Mouse (Mus musculus): ENCODE measurements around the gene 2310039H08Rik. TPM values are rescaled to one million over a fixed set of nuclear protein-coding genes. Genes with fewer than 3 reads are reported as not detected.

2310039H08Rik gene
- 44.5 and 51.4 TPM in 2 replicates for polyA plus RNA-seq (2015; fragmentation: Nextera tagmentation; extraction: Ambion mirVana)

- H3K27me3 ChIP-seq: no peaks in the 10 kb centered on the region
- WGBS (ENCODE audit: insufficient replicate concordance): 0% methylated on average over 50 of the region's 50 CpGs
- H3K4me3 ChIP-seq (replicated peaks): peak within 1 kb of the TSS; percentile 89
- ATAC-seq (ENCODE audit: low read depth): peak; percentile 84
- H3K27ac ChIP-seq: peak within 1 kb of the TSS; percentile 87
- peak; percentile 74 for DNase-seq
- peaks cover 37% of the 10 kb centered on the region for H3K36me3 ChIP-seq
- H3K9me3 ChIP-seq (replicated peaks): no peaks in the 10 kb centered on the region
- peak within 1 kb of the TSS; percentile 90 for H3K9ac ChIP-seq
- peaks cover 25% of the 10 kb centered on the region for H3K4me1 ChIP-seq (replicated peaks)
- H3K4me2 ChIP-seq: peak within 1 kb of the TSS; percentile 95
These were observed at the start of gene 2310039H08Rik for GRCm38 (mm10) chr17:46772404-46773277. Gene 2310039H08Rik, plus strand, starts transcription at chr17:46772635.

DNA sequence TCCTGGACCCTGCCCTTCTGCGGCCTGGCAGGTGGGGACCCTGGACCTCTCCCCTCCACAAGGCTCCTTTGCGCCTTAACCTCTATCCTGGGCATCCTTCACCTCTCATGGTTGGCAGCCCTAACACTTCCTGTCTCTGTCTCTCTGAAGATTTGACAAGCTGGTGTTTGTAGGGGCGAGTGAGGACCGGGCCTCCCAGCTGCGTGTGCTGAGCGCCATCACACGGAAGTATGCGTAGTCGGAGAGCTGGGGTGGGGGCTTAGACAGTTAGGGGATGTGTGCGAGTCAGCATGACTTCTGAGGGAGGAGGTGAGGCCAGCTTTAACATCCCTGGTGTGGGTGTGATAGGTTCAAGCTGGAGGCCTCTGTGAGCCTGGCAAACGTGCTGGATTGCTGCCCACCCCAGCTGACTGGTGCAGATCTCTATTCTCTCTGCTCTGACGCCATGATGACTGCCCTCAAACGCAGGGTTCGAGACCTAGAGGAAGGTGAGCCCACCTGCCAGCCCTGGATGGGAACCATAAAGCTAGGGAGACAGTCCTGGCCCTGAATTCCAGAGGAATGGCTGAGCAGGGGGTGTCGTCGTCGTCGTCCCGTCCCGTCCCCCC, 47.9 kb upstream of the 2310039H08Rik start:
- H3K27ac ChIP-seq: no peak overlapping the region
- ATAC-seq (ENCODE audit: low read depth): no peak

GRCm38 (mm10) chr17:46725273-46725672, 47.2 kb upstream of the 2310039H08Rik start:
- ATAC-seq (ENCODE audit: low read depth): no peak
- H3K4me3 ChIP-seq (replicated peaks): no peak overlapping the region

More for the DNA sequence above, 47.9 kb upstream of the 2310039H08Rik start:
- Histone ChIP-seq H3K4me2 (no peak overlapping the region), H3K36me3 (peaks cover 41% of the 10 kb centered on the region), H3K9me3 (replicated peaks) (no peaks in the 10 kb centered on the region), H3K4me3 (replicated peaks) (no peak overlapping the region), H3K27me3 (peaks cover 16% of the 10 kb centered on the region), H3K4me1 (replicated peaks) (peaks cover 3% of the 10 kb centered on the region; the same call in 1 of the 2 replicates), H3K9ac (no peak overlapping the region)
- WGBS (ENCODE audit: insufficient replicate concordance): 80% methylated on average over 20 of the region's 20 CpGs
- DNase-seq: no peak

DNA sequence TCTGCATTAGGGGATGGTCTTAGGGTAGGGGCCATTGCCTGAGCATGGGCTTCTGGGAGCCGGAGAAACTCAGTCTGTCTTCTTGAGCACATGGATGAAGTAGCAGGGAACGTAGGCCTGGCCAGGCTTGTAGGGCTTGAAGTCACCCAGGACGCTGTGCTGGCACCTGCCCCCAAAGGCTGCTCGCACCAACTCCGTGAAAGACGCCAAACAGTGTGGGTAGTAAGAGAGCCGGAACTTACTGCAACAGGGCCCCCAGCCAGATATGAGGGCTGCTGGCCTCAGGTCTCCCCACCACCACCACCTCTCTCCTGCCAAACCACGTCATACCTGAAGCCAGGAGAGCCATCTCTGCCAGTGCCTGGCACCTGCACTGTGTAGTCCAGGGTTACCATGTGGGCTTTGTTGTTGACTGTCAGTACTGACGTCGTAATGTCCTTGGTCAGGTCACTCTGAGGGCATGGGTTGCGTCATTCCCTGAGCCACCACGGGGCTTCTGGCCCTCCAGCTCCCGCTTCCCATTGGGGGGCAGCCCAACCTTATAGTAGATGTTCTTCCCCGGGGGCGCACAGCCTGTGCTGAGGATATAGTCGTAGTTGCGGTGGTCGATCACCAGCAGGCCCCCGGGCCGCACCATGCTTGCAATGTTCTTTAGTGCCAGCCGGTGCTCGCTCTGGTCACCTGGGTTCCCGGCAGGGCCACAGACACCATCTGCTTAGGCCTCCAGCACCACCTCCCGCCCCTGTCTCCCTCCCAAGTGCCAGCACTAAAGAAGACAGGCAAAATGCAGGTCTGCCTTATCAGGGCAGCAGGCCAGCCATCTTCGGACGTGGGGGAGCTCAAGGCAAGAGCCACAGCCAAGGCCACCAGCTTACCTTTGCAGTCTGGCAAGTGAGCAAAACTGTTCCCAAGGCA, 46.4 kb upstream of the 2310039H08Rik start:
- no peak for ATAC-seq (ENCODE audit: low read depth)
- H3K4me2 ChIP-seq: no peak overlapping the region
- H3K4me3 ChIP-seq (replicated peaks): no peak overlapping the region
- no peaks in the 10 kb centered on the region for H3K9me3 ChIP-seq (replicated peaks)
- H3K36me3 ChIP-seq: peaks cover 41% of the 10 kb centered on the region
- 81% methylated on average over 26 of the region's 26 CpGs for WGBS (ENCODE audit: insufficient replicate concordance)
- peaks cover 3% of the 10 kb centered on the region; the same call in 1 of the 2 replicates for H3K4me1 ChIP-seq (replicated peaks)
- DNase-seq: no peak
- no peak overlapping the region for H3K9ac ChIP-seq
- H3K27me3 ChIP-seq: peaks cover 18% of the 10 kb centered on the region
- no peak overlapping the region for H3K27ac ChIP-seq

More at GRCm38 (mm10) chr17:46725273-46725672, 47.2 kb upstream of the 2310039H08Rik start:
- Histone ChIP-seq H3K9me3 (replicated peaks) (no peaks in the 10 kb centered on the region), H3K27me3 (peaks cover 18% of the 10 kb centered on the region), H3K4me1 (replicated peaks) (peaks cover 3% of the 10 kb centered on the region; the same call in 1 of the 2 replicates), H3K9ac (no peak overlapping the region), H3K27ac (no peak overlapping the region), H3K4me2 (no peak overlapping the region), H3K36me3 (peaks cover 41% of the 10 kb centered on the region)
- no peak for DNase-seq
- 67% methylated on average over 9 of the region's 9 CpGs for WGBS (ENCODE audit: insufficient replicate concordance)

DNA sequence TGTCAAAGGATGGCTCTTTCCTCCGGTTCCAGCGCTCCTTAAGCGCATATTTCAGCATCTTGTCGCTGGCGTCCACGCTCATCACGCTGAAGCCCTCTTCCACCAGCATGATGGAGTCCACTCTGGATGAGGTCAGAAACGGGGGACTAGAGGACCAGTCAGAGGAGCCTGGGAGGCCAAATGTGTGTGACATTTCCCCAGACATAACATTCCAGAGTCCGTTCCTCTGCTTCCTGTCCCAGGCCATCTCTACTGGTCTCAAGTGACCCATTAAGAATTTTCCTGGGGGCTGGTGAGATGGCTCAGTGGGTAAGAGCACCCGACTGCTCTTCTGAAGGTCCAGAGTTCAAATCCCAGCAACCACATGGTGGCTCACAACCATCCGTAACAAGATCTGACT, 45.2 kb upstream of the 2310039H08Rik start:
- no peak for ATAC-seq (ENCODE audit: low read depth)
- Histone ChIP-seq H3K27ac (no peak overlapping the region), H3K27me3 (peaks cover 18% of the 10 kb centered on the region), H3K36me3 (peaks cover 28% of the 10 kb centered on the region), H3K4me3 (replicated peaks) (no peak overlapping the region), H3K4me2 (no peak overlapping the region), H3K4me1 (replicated peaks) (peaks cover 3% of the 10 kb centered on the region; the same call in 1 of the 2 replicates), H3K9me3 (replicated peaks) (no peaks in the 10 kb centered on the region), H3K9ac (no peak overlapping the region)
- no peak for DNase-seq
- WGBS (ENCODE audit: insufficient replicate concordance): 85% methylated on average over 11 of the region's 11 CpGs

- Histone ChIP-seq H3K4me3 (replicated peaks) (no peak overlapping the region), H3K4me2 (0 out of 2 replicates have a peak overlapping the region, but pooled peaks have one; percentile 49), H3K4me1 (replicated peaks) (peaks cover 3% of the 10 kb centered on the region; the same call in 1 of the 2 replicates), H3K27me3 (peaks cover 18% of the 10 kb centered on the region), H3K27ac (no peak overlapping the region), H3K9me3 (replicated peaks) (no peaks in the 10 kb centered on the region), H3K36me3 (peaks cover 26% of the 10 kb centered on the region), H3K9ac (no peak overlapping the region)
- no peak for ATAC-seq (ENCODE audit: low read depth)
- WGBS (ENCODE audit: insufficient replicate concordance): 35% methylated on average over 6 of the region's 6 CpGs
- DNase-seq: no peak
These were observed 44.4 kb upstream of the 2310039H08Rik start for GRCm38 (mm10) chr17:46728021-46728420.

DNA sequence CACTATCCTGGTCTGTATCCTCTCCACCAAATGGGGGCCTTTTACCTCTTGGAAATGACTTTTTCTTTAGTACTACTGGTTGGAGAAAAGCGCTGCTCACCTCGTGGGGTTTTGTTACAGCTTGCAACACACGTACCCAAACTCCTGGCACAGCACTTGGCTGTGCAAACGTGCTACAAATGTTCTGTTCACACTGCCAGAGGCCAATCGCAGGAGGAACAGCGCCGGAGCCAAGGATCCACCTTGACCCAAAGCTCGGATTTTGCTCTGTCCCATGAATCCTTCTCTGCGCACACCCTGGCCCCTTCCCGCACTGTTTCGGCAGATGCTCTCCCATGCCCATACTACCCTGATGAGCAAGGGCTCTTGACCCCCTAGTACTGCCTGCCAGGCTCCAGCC, 43.9 kb upstream of the 2310039H08Rik start:
- Histone ChIP-seq H3K4me3 (replicated peaks) (peak overlapping the region; percentile 37), H3K36me3 (peaks cover 23% of the 10 kb centered on the region), H3K27ac (no peak overlapping the region), H3K9me3 (replicated peaks) (no peaks in the 10 kb centered on the region), H3K4me2 (peak overlapping the region; percentile 49), H3K27me3 (peaks cover 18% of the 10 kb centered on the region), H3K4me1 (replicated peaks) (peaks cover 3% of the 10 kb centered on the region; the same call in 1 of the 2 replicates), H3K9ac (peak overlapping the region; percentile 49; the same call in 1 of the 2 replicates)
- WGBS (ENCODE audit: insufficient replicate concordance): 56% methylated on average over 11 of the region's 11 CpGs
- DNase-seq: no peak
- no peak for ATAC-seq (ENCODE audit: low read depth)

GRCm38 (mm10) chr17:46728904-46729318, 43.5 kb upstream of the 2310039H08Rik start, which contains the start of gene Gnmt:
Gene Gnmt, minus strand, starts transcription at chr17:46729168.
- DNase-seq (no peak), ATAC-seq (ENCODE audit: low read depth) (peak; percentile 59)
- H3K4me1 ChIP-seq (replicated peaks): peaks cover 4% of the 10 kb centered on the region; the same call in 1 of the 2 replicates
- H3K4me3 ChIP-seq (replicated peaks): peak within 1 kb of the TSS; percentile 37
- peak within 1 kb of the TSS; percentile 49; the same call in 1 of the 2 replicates for H3K9ac ChIP-seq
- peaks cover 18% of the 10 kb centered on the region for H3K27me3 ChIP-seq
- H3K4me2 ChIP-seq: peak within 1 kb of the TSS; percentile 49
- peaks cover 19% of the 10 kb centered on the region for H3K36me3 ChIP-seq
- H3K27ac ChIP-seq: no peak within 1 kb of the TSS
- H3K9me3 ChIP-seq (replicated peaks): no peaks in the 10 kb centered on the region
- WGBS (ENCODE audit: insufficient replicate concordance): 32% methylated on average over 24 of the region's 24 CpGs

DNA sequence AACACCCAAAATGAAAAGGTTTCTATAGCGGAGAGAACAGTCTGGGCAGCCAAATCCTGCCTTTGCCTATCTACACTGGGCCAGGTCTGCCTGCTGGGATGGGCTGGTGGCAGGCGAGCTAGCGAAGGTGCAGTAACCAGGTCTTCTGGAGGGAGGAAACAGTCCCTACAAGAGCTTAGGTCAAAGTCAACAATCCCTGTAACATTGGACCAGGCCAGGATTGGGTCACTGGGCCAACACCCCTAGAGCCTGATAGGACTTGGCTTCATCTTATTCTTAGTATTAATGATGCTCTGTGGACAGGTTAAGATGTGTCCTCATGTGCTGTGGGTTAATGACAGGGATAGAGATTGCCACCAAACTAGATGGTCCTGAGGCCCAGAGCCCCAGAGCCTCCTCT, 38.4 kb upstream of the 2310039H08Rik start:
- peaks cover 15% of the 10 kb centered on the region for H3K4me1 ChIP-seq (replicated peaks)
- no peak overlapping the region for H3K4me2 ChIP-seq
- H3K9ac ChIP-seq: no peak overlapping the region
- peak overlapping the region; percentile 50; the same call in 1 of the 2 replicates for H3K27ac ChIP-seq
- H3K27me3 ChIP-seq: peaks cover 7% of the 10 kb centered on the region
- H3K9me3 ChIP-seq (replicated peaks): no peaks in the 10 kb centered on the region
- no peak overlapping the region for H3K4me3 ChIP-seq (replicated peaks)
- peaks cover 33% of the 10 kb centered on the region for H3K36me3 ChIP-seq
- DNase-seq (no peak), ATAC-seq (ENCODE audit: low read depth) (no peak)
- WGBS (ENCODE audit: insufficient replicate concordance): 71% methylated on average over 3 of the region's 3 CpGs

- Histone ChIP-seq H3K9me3 (replicated peaks) (no peaks in the 10 kb centered on the region), H3K27me3 (no peaks in the 10 kb centered on the region), H3K4me3 (replicated peaks) (no peak overlapping the region), H3K4me1 (replicated peaks) (peaks cover 15% of the 10 kb centered on the region), H3K27ac (peak overlapping the region; percentile 50), H3K9ac (no peak overlapping the region), H3K4me2 (no peak overlapping the region), H3K36me3 (peaks cover 33% of the 10 kb centered on the region)
- 66% methylated on average over 7 of the region's 7 CpGs for WGBS (ENCODE audit: insufficient replicate concordance)
- peak; percentile 65 for ATAC-seq (ENCODE audit: low read depth)
- no peak for DNase-seq
These were observed 37.1 kb upstream of the 2310039H08Rik start for GRCm38 (mm10) chr17:46735287-46735686.

Data from liver, embryonic 13.5 days (tissue).